24 mouse cellular contexts compared by ENCODE assay signal in genomic region chr4:132207280-132207679, GRCm38 (mm10).
"Had no signal": no experiment of that assay in that cellular context is flagged by ENCODE, and none has a peak within 500 bp of the region (broad histone marks: within the 10 kb centered on the region; RNA-seq: fewer than 3 reads in every experiment).

No protein-coding gene starts in this region.

- H3K4me3 ChIP-seq: heart, embryonic 13.5 days; heart, embryonic 15.5 days; hindbrain, embryonic 13.5 days; hindbrain, embryonic 15.5 days; kidney, embryonic 15.5 days; limb, embryonic 13.5 days; limb, embryonic 15.5 days; liver, embryonic 12.5 days had no signal

- DNase-seq: gastrocnemius, postnatal 14 days; gastrocnemius, postnatal 36 days; heart, adult 18-20 months; heart, postnatal 14 days; heart, postnatal 36 days; kidney, adult 11 months; kidney, adult 2 months; kidney, adult 9 months; kidney, postnatal 14 days; kidney, postnatal 36 days; layer of hippocampus, adult 9-11 months; layer of hippocampus, postnatal 36 days; left cerebral cortex, postnatal 4 days had no signal

- H3K27ac ChIP-seq: heart, embryonic 13.5 days; heart, embryonic 15.5 days; hindbrain, embryonic 13.5 days; hindbrain, embryonic 15.5 days; hindbrain, postnatal 0 days; kidney, embryonic 15.5 days; kidney, postnatal 0 days; limb, embryonic 13.5 days; limb, embryonic 15.5 days; liver, embryonic 12.5 days had no signal

- H3K27me3 ChIP-seq: heart, embryonic 13.5 days; heart, embryonic 15.5 days; hindbrain, embryonic 13.5 days; hindbrain, embryonic 15.5 days; kidney, embryonic 15.5 days; limb, embryonic 13.5 days; limb, embryonic 15.5 days; liver, embryonic 12.5 days had no signal

- H3K4me2 ChIP-seq: heart, embryonic 11.5 days; heart, embryonic 13.5 days; heart, embryonic 15.5 days; hindbrain, embryonic 13.5 days; hindbrain, embryonic 15.5 days; kidney, embryonic 15.5 days; limb, embryonic 13.5 days; limb, embryonic 15.5 days; liver, embryonic 12.5 days had no signal

- H3K9me3 ChIP-seq: heart, embryonic 13.5 days; heart, embryonic 15.5 days; hindbrain, embryonic 13.5 days; hindbrain, embryonic 15.5 days; kidney, embryonic 15.5 days; limb, embryonic 13.5 days; limb, embryonic 15.5 days; liver, embryonic 12.5 days had no signal

- ATAC-seq: hindbrain, postnatal 0 days; liver, embryonic 12.5 days had no signal

- H3K9ac ChIP-seq: heart, embryonic 13.5 days; heart, embryonic 15.5 days; hindbrain, embryonic 13.5 days; hindbrain, embryonic 15.5 days; kidney, embryonic 15.5 days; limb, embryonic 13.5 days; limb, embryonic 15.5 days; liver, embryonic 12.5 days had no signal
